Mouse (Mus musculus): Measurements from ENCODE around the gene Slc6a16. TPM values are rescaled to one million over a fixed set of nuclear protein-coding genes. Genes with fewer than 3 reads are reported as not detected.

Gene Slc6a16
- polyA plus RNA-seq, 1 experiment from 2014 or later = not detected

DNA sequence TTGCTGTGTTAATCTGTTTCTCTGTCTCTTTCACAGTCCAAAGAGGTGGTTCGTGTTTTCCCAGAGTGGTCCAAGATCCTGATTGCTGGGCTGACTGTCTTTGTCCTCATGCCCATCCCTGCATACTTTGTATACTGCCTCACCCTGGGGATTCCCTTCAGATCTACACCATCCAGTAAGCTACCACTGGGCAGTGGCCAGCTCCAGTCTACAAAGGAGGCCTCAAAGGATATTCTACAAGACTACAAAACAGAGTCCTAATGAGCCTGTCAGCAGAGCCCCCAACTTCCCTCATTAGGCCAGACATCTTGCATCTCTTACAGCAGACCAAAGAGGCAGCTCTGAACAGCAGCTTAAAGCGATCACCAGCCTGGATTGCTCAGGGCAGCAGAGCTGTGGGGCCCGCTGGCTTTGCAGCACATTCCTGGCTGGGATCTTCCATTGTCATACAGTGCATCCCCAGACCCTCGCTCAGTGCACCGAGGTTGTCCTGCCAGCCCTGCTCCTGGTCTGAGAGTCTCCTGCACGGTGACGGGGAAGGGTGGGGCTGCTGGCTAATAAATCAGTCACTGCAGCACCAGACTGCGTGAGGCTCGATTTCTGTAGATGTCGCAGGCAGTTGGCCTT, 32.0 kb downstream of the Slc6a16 start:
- H3K27ac ChIP-seq = peak overlapping the region; percentile 26
- peaks cover 23% of the 10 kb centered on the region for H3K4me1 ChIP-seq
- peaks cover 32% of the 10 kb centered on the region for H3K27me3 ChIP-seq (ENCODE audit: poor library complexity, severe bottlenecking)
- H3K4me3 ChIP-seq = peak overlapping the region; percentile 3; the same call in 1 of the 2 replicates
- no peaks in the 10 kb centered on the region for H3K36me3 ChIP-seq (replicated peaks)
- DNase-seq (ENCODE audit: extremely low spot score, low spot score) = no peak
- WGBS = 60% methylated on average over 10 of the region's 10 CpGs
- no peaks in the 10 kb centered on the region for H3K9me3 ChIP-seq

DNA sequence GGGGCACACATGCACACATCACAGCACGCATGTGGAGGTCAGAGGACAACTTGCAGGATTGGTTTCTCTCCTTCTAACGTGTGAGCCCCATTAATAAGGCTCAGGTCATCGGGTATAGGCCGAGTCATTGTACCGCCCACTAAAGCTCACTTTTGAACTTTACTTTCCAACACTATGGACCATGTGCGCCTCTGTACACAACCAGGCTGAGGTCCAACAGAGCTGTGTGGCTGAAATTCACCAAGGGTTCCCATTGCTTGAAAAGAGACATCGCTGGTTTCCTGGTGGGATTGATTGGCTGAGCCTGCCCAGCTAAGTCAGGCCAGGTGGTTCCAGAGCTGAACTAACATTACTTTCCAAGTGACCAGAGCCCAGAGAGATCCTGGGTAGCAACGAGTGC, 32.8 kb downstream of the Slc6a16 start:
- H3K4me3 ChIP-seq = no peak overlapping the region
- 90% methylated on average over 8 of the region's 8 CpGs for whole genome bisulfite sequencing
- DNase-seq (ENCODE audit: extremely low spot score, low spot score) = no peak
- peaks cover 19% of the 10 kb centered on the region for H3K4me1 ChIP-seq
- no peaks in the 10 kb centered on the region for H3K36me3 ChIP-seq (replicated peaks)
- H3K27ac ChIP-seq = peak overlapping the region; percentile 26; the same call in 1 of the 2 replicates
- peaks cover 30% of the 10 kb centered on the region for H3K27me3 ChIP-seq (ENCODE audit: poor library complexity, severe bottlenecking)
- H3K9me3 ChIP-seq = no peaks in the 10 kb centered on the region

DNA sequence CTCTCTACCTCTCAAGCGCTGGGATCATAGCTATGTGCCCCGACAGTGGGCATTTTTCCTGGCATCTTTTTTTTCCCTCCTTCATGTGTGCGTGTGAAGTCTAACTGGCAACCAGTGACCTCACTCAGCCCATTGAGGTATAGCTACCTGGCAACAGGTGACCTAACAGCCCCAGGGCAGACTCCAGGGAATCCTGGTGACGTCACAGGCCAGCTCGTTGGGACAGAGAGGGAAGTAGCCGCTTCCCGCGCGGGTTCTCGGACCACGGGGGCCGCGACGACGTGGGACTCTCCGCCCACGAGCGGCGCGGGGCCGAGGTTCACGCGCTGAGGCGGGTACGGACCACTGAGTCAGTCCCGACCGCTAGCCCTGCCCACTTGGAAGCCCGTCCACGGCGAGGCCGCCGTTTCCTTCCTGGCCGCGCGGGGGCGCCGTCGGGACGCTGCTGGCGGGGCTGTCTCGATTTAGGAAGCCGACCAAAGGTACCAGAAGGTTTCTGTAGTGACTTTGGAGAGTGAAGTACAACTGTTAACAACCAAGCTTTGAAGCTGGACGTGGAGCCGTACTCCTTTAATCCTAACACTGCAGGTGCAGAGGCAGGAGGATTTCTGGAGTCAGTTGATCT, 36.4 kb downstream of the Slc6a16 start, which contains the start of gene Slc6a21:
Gene Slc6a21 (plus strand): TSS at position 378 of the 625 bp plus-strand sequence.
- H3K27me3 ChIP-seq (ENCODE audit: poor library complexity, severe bottlenecking) = peaks cover 29% of the 10 kb centered on the region; the same call in 1 of the 2 replicates
- no peaks in the 10 kb centered on the region for H3K36me3 ChIP-seq (replicated peaks)
- WGBS = 7% methylated on average over 44 of the region's 44 CpGs
- peaks cover 17% of the 10 kb centered on the region for H3K4me1 ChIP-seq
- peak within 1 kb of the TSS; percentile 56 for H3K4me3 ChIP-seq
- H3K27ac ChIP-seq = peak within 1 kb of the TSS; percentile 53; the same call in 1 of the 2 replicates
- H3K9me3 ChIP-seq = no peaks in the 10 kb centered on the region
- DNase-seq (ENCODE audit: extremely low spot score, low spot score) = peak; percentile 72

DNA sequence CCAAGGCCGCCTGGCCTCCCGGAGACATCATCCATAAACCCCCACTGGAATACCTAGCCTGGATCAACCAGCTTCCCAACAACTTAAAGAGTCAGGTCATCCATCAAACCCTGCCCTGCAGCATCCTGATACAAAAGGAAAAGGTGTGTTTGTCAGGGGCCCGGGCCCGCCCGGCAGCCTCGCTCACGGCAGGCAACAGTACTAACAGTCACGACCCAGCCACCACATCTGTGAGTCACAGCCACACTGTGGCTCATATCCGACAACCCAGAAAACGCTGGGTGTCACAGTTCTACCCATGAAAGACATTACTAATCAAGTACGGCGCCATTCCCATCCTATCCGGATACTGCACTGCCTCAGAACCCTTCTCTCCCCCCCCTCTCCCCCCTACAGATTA, 45.6 kb downstream of the Slc6a16 start:
- DNase-seq (ENCODE audit: extremely low spot score, low spot score) = no peak
- no peaks in the 10 kb centered on the region for H3K36me3 ChIP-seq (replicated peaks)

DNA sequence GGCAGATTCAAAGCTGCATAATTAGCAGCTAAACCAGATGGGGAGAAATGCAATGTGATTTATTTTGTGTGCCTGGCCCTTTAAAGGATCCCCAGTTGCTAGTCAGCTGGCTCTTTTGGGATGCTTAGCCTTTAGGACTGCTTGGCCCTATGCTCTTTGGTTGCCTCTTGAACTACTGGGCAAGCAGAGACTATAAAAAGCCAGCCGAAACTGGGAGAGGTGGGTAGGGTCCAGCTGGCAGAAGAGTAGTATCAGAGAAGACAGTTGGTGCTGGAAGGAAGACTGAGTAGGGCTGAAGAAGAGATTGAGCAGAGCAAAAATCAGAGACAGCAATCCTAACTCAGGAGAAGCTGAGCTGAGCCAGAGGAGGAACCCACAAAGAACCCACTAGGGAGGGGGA, 55.7 kb downstream of the Slc6a16 start:
- H3K9me3 ChIP-seq = no peaks in the 10 kb centered on the region
- H3K4me1 ChIP-seq = peaks cover 5% of the 10 kb centered on the region
- no peak overlapping the region for H3K27ac ChIP-seq
- WGBS = 81% methylated on average over 1 of the region's 1 CpGs
- no peak for DNase-seq (ENCODE audit: extremely low spot score, low spot score)
- no peaks in the 10 kb centered on the region for H3K36me3 ChIP-seq (replicated peaks)
- H3K27me3 ChIP-seq (ENCODE audit: poor library complexity, severe bottlenecking) = no peaks in the 10 kb centered on the region
- no peak overlapping the region for H3K4me3 ChIP-seq

More for the DNA sequence above, 45.6 kb downstream of the Slc6a16 start:
- H3K4me1 ChIP-seq = no peaks in the 10 kb centered on the region
- H3K27ac ChIP-seq = no peak overlapping the region
- no peak overlapping the region for H3K4me3 ChIP-seq
- WGBS = 89% methylated on average over 13 of the region's 13 CpGs
- no peaks in the 10 kb centered on the region for H3K27me3 ChIP-seq (ENCODE audit: poor library complexity, severe bottlenecking)
- no peaks in the 10 kb centered on the region for H3K9me3 ChIP-seq

DNA sequence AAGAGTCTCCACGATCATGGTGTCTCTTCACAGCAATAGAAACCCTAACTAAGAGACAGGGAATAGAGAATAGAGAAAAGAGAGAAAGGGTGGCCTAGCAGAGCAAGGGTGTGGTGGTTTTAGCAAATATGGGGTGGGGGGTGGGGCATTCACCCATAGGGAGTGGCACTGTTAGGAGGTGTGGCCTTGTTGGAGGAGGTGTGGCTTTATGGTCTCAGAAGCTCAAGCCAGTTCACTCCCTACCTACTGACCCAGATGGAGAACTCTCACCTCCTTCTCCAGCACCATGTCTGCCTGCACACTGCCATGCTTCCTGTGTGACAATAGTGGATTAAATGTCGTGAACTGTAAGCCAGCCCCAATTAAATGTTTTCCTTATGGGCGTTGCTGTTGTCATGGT, 56.7 kb downstream of the Slc6a16 start:
- WGBS = 73% methylated on average over 3 of the region's 3 CpGs
- Histone ChIP-seq H3K27me3 (ENCODE audit: poor library complexity, severe bottlenecking) (no peaks in the 10 kb centered on the region), H3K4me1 (peaks cover 5% of the 10 kb centered on the region)

DNA sequence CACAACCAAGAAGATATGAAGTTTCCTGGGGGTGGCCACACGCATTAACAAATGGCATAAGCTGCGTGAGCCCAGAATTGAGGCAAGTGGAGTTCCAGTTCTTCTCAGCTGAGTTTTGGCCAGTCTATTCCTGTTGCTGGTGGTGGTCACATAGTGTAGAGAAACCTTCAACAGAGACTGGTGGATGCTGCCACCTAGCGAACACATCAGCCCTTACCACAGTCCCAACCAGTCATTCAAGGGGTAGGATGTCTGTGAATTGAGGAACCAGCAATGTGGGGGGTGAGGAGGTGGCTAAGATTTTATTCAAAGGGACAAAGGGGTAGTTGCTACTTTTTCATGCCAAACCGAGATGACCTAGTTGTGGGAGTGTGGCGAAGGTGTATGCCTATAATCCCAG, 58.9 kb downstream of the Slc6a16 start:
- peaks cover 10% of the 10 kb centered on the region for H3K4me1 ChIP-seq
- no peak overlapping the region for H3K4me3 ChIP-seq
- H3K9me3 ChIP-seq = no peaks in the 10 kb centered on the region
- H3K36me3 ChIP-seq (replicated peaks) = no peaks in the 10 kb centered on the region
- peak; percentile 58 for DNase-seq (ENCODE audit: extremely low spot score, low spot score)
- H3K27ac ChIP-seq = no peak overlapping the region
- 14% methylated on average over 5 of the region's 5 CpGs for WGBS
- peaks cover 14% of the 10 kb centered on the region for H3K27me3 ChIP-seq (ENCODE audit: poor library complexity, severe bottlenecking)

More for the DNA sequence above, 56.7 kb downstream of the Slc6a16 start:
- Histone ChIP-seq H3K9me3 (no peaks in the 10 kb centered on the region), H3K27ac (no peak overlapping the region), H3K36me3 (replicated peaks) (no peaks in the 10 kb centered on the region), H3K4me3 (no peak overlapping the region)
- no peak for DNase-seq (ENCODE audit: extremely low spot score, low spot score)

DNA sequence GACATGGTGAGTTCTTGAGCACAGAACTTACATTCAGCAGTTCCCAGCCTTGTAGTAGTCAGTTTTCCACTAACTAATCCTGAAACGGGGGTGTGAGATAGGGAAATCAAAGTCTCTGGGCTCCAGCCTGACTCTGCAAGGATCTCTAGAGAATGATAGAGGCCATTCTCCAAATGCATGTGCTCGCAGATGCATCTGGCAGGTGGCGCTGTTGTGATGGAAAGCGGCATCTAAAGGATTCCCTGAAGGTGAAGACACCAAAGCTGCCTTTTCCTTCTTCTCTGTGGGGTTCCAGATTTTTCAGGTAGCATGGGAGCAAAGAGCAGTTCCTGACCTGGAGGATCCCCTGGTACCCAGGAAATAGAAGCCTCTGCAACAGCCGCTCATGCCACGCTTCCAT, 59.4 kb downstream of the Slc6a16 start:
- DNase-seq (ENCODE audit: extremely low spot score, low spot score) = peak; percentile 37
- Histone ChIP-seq H3K27me3 (ENCODE audit: poor library complexity, severe bottlenecking) (peaks cover 15% of the 10 kb centered on the region), H3K4me1 (peaks cover 16% of the 10 kb centered on the region), H3K4me3 (no peak overlapping the region), H3K27ac (no peak overlapping the region), H3K9me3 (no peaks in the 10 kb centered on the region), H3K36me3 (replicated peaks) (no peaks in the 10 kb centered on the region)
- 18% methylated on average over 6 of the region's 6 CpGs for WGBS

DNA sequence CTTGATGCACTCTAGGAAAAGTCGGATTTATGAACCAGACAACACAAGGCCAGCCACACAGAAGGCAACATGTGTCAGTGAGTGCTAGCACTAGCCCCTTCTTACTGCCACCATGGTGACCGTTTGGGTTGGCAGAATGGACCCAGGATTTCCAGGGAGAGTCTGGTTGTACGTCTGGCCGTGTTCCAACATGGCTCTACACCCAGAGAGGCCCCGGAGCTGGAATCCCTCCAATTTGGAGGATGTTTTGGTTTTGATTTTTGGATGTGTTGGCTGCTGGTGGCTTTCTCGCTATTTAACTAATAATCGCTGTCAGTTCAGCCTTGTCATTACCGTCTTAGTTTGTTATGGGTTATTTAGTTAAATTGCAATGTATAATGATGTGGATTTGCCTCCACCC, 61.7 kb downstream of the Slc6a16 start:
- DNase-seq (ENCODE audit: extremely low spot score, low spot score) = no peak
- H3K9me3 ChIP-seq = no peaks in the 10 kb centered on the region
- peaks cover 15% of the 10 kb centered on the region for H3K27me3 ChIP-seq (ENCODE audit: poor library complexity, severe bottlenecking)
- no peaks in the 10 kb centered on the region for H3K36me3 ChIP-seq (replicated peaks)
- H3K27ac ChIP-seq = no peak overlapping the region
- H3K4me3 ChIP-seq = no peak overlapping the region
- peaks cover 18% of the 10 kb centered on the region for H3K4me1 ChIP-seq
- WGBS = 91% methylated on average over 8 of the region's 8 CpGs

DNA sequence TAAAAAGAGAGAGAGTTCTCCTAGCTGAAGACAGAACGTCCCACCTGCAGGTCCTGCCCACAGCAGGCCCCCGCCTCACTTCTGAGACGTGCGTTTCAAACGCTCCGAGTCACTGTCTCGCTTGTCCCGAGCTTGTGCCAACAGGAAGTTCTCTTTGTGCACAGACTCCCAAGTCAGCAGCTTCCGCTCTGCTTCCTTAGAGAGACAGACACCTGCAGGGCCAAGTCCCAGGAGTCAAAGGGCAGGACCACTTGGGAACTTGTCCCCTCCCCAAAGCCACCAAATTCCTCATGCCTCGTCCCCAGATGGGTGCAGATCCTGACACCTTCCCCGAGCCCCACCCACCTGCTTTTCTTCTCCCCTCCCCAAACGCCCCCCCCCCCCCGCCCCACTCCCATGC, 64.0 kb downstream of the Slc6a16 start:
- Histone ChIP-seq H3K4me3 (peak overlapping the region; percentile 49), H3K27ac (peak overlapping the region; percentile 67), H3K36me3 (replicated peaks) (no peaks in the 10 kb centered on the region), H3K4me1 (peaks cover 32% of the 10 kb centered on the region), H3K9me3 (no peaks in the 10 kb centered on the region), H3K27me3 (ENCODE audit: poor library complexity, severe bottlenecking) (peaks cover 15% of the 10 kb centered on the region)
- DNase-seq (ENCODE audit: extremely low spot score, low spot score) = no peak
- whole genome bisulfite sequencing = 15% methylated on average over 12 of the region's 13 CpGs

DNA sequence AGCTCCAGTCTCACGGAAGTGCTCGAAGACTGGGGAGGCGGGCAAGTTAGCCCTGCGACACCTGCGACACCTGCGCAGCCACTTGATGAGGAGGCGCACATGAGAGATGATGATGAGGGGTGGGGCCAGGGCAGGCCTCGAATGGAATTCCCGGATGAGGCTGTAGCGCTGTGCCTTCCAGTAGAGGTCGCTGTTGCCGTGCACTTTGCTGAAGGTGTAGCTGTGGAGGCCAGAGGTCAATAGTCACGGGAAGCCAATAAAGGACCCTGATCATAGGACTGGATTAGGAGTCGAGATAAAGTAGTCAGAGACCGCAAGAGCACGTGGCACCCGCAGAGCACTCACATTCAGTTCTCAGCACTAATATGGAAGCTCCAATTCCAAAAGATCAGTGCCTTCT, 64.4 kb downstream of the Slc6a16 start:
- 3% methylated on average over 17 of the region's 17 CpGs for WGBS
- DNase-seq (ENCODE audit: extremely low spot score, low spot score) = peak; percentile 77
- no peaks in the 10 kb centered on the region for H3K36me3 ChIP-seq (replicated peaks)
- no peaks in the 10 kb centered on the region for H3K9me3 ChIP-seq
- H3K4me1 ChIP-seq = peaks cover 34% of the 10 kb centered on the region
- H3K27ac ChIP-seq = peak overlapping the region; percentile 67
- H3K27me3 ChIP-seq (ENCODE audit: poor library complexity, severe bottlenecking) = peaks cover 17% of the 10 kb centered on the region
- H3K4me3 ChIP-seq = peak overlapping the region; percentile 49

DNA sequence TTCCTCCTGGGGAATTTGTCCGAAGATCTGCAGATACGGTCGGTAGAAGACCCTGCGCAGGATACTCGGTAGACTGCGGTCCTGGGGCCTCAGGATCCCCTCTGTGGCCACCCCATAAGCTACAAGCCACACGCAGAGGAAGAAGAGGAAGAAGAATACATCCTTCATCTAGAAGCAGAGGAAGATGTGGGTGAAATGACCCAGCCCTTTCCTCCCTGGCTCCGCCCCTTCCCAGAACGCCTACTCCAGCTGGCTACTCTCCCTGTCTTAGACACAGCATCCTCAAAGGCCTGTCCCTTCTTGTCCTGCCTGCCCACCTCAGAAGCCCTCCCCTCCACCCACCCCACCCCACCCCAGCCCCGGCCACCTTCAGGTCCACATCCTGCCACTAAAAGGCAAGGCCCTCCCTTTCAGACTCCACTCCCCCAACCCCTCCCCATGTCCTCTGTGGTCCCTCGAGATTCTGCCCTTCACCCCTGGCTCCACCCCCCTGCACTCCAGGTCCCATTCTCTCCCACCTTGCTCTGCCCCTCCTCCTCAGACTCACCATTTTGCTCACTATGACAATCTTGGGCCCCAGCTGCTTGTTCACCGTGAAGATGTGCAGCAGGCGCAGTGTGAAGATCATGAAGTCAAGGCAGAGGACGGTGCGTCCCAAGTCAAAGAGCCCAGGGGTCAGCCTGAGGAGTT, 67.8 kb downstream of the Slc6a16 start:
- Histone ChIP-seq H3K27ac (peak overlapping the region; percentile 12; the same call in 1 of the 2 replicates), H3K27me3 (ENCODE audit: poor library complexity, severe bottlenecking) (peaks cover 12% of the 10 kb centered on the region), H3K4me3 (no peak overlapping the region), H3K9me3 (no peaks in the 10 kb centered on the region), H3K4me1 (peaks cover 47% of the 10 kb centered on the region), H3K36me3 (replicated peaks) (no peaks in the 10 kb centered on the region)
- 69% methylated on average over 15 of the region's 15 CpGs for WGBS
- DNase-seq (ENCODE audit: extremely low spot score, low spot score) = no peak

DNA sequence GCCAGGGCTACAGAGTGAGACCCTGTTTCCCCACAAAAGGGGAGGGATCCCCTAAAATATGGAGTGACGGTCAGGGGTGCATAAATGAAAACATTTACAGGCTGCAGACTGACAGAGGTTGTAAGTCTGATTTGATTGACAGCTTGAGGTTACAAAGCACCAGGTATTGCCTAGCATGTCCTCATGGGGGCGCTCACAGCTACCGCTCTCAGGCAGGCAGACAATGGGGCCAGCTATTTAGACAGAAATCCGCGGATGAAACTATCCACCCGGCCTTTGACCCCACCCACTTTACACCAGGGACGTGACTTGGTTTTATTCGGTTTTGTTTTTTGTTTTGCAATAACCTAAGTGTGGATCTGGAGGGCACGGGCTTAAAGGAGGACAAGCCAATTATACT, 68.6 kb downstream of the Slc6a16 start:
- WGBS = 12% methylated on average over 9 of the region's 9 CpGs
- peaks cover 46% of the 10 kb centered on the region for H3K4me1 ChIP-seq
- no peaks in the 10 kb centered on the region for H3K36me3 ChIP-seq (replicated peaks)
- peak overlapping the region; percentile 35; the same call in 1 of the 2 replicates for H3K27ac ChIP-seq
- peaks cover 11% of the 10 kb centered on the region for H3K27me3 ChIP-seq (ENCODE audit: poor library complexity, severe bottlenecking)
- H3K9me3 ChIP-seq = no peaks in the 10 kb centered on the region
- no peak overlapping the region for H3K4me3 ChIP-seq
- DNase-seq (ENCODE audit: extremely low spot score, low spot score) = peak; percentile 71

Data from forebrain, embryonic 10.5 days (tissue).